Mouse (Mus musculus): ENCODE results near the gene Lrrc45. TPM values are rescaled to one million over a fixed set of nuclear protein-coding genes. Genes with fewer than 3 reads are reported as not detected.

The Lrrc45 gene
- polyA plus RNA-seq, 1 experiment from 2014 or later: 44.1 TPM

- ATAC-seq (ENCODE audit: insufficient read depth) (no peak), DNase-seq (no peak)
- 75% methylated on average over 3 of the region's 3 CpGs for WGBS
- Histone ChIP-seq H3K4me2 (no peak overlapping the region), H3K27me3 (ENCODE audit: insufficient read depth, low read length) (no peaks in the 10 kb centered on the region), H3K36me3 (ENCODE audit: insufficient read depth) (peaks cover 61% of the 10 kb centered on the region), H3K4me1 (ENCODE audit: insufficient read depth) (peaks cover 14% of the 10 kb centered on the region), H3K9ac (no peak overlapping the region), H3K27ac (ENCODE audit: low read depth) (no peak overlapping the region), H3K4me3 (ENCODE audit: low read depth, low read length) (no peak overlapping the region), H3K9me3 (ENCODE audit: low read depth, low read length) (no peaks in the 10 kb centered on the region)
- no peak for TF ChIP-seq CTCF (IDR thresholded peaks at IDR 0.05; ENCODE audit: low read depth)
These were observed 24.4 kb upstream of the Lrrc45 start for GRCm38 (mm10) chr11:120689365-120689764.

- Histone ChIP-seq H3K36me3 (ENCODE audit: insufficient read depth) (peaks cover 55% of the 10 kb centered on the region), H3K4me2 (no peak overlapping the region), H3K9ac (no peak overlapping the region), H3K4me3 (ENCODE audit: low read depth, low read length) (no peak overlapping the region), H3K27me3 (ENCODE audit: insufficient read depth, low read length) (no peaks in the 10 kb centered on the region), H3K9me3 (ENCODE audit: low read depth, low read length) (no peaks in the 10 kb centered on the region), H3K4me1 (ENCODE audit: insufficient read depth) (peaks cover under 1% of the 10 kb centered on the region; the same call in 1 of the 2 replicates), H3K27ac (ENCODE audit: low read depth) (no peak overlapping the region)
- DNase-seq (no peak), ATAC-seq (ENCODE audit: insufficient read depth) (no peak)
- no peak for TF ChIP-seq CTCF (IDR thresholded peaks at IDR 0.05; ENCODE audit: low read depth)
- WGBS: 85% methylated on average over 4 of the region's 4 CpGs
These were observed 21.2 kb upstream of the Lrrc45 start for GRCm38 (mm10) chr11:120692471-120693011.

GRCm38 (mm10) chr11:120693461-120693860, 20.3 kb upstream of the Lrrc45 start:
- WGBS: 77% methylated on average over 3 of the region's 3 CpGs
- H3K36me3 ChIP-seq (ENCODE audit: insufficient read depth): peaks cover 50% of the 10 kb centered on the region
- no peak for ATAC-seq (ENCODE audit: insufficient read depth)
- TF ChIP-seq CTCF (IDR thresholded peaks at IDR 0.05; ENCODE audit: low read depth): no peak
- DNase-seq: no peak
- no peaks in the 10 kb centered on the region for H3K27me3 ChIP-seq (ENCODE audit: insufficient read depth, low read length)
- H3K4me3 ChIP-seq (ENCODE audit: low read depth, low read length): no peak overlapping the region
- no peaks in the 10 kb centered on the region; the same call in 1 of the 2 replicates for H3K4me1 ChIP-seq (ENCODE audit: insufficient read depth)
- H3K9me3 ChIP-seq (ENCODE audit: low read depth, low read length): no peaks in the 10 kb centered on the region
- no peak overlapping the region for H3K4me2 ChIP-seq
- no peak overlapping the region for H3K27ac ChIP-seq (ENCODE audit: low read depth)
- no peak overlapping the region for H3K9ac ChIP-seq

GRCm38 (mm10) chr11:120695184-120695583, 18.5 kb upstream of the Lrrc45 start:
- Histone ChIP-seq H3K27ac (ENCODE audit: low read depth) (peak overlapping the region; percentile 33), H3K9me3 (ENCODE audit: low read depth, low read length) (no peaks in the 10 kb centered on the region), H3K4me2 (0 out of 2 replicates have a peak overlapping the region, but pooled peaks have one; percentile 18), H3K27me3 (ENCODE audit: insufficient read depth, low read length) (no peaks in the 10 kb centered on the region), H3K36me3 (ENCODE audit: insufficient read depth) (peaks cover 46% of the 10 kb centered on the region), H3K4me1 (ENCODE audit: insufficient read depth) (no peaks in the 10 kb centered on the region; the same call in 1 of the 2 replicates), H3K9ac (no peak overlapping the region; the same call in 1 of the 2 replicates), H3K4me3 (ENCODE audit: low read depth, low read length) (no peak overlapping the region)
- TF ChIP-seq CTCF (IDR thresholded peaks at IDR 0.05; ENCODE audit: low read depth): no peak
- 8% methylated on average over 4 of the region's 4 CpGs for WGBS
- ATAC-seq (ENCODE audit: insufficient read depth) (peak; percentile 93), DNase-seq (peak; percentile 79)

DNA sequence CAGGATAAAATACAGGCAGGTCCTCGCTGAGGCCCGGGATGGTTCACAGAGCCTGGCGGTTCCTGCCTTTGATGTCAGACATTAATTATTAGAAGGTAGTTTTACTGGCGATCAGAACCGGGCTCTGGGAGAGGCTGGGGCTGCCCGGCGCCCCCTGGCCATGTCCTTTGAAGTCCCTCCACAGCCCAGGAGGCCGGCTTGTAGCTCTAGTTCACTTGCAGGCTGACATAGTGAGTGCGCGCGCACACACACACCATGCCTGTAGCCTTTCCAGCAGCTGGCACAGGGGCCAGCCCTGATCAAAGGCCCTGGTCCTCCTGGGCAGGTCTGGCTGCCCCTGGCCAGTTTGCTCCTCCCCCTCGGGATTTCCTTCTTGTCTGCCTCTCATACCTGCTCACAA, 18.1 kb upstream of the Lrrc45 start:
- ATAC-seq (ENCODE audit: insufficient read depth) (peak; percentile 59), DNase-seq (peak; percentile 41)
- Histone ChIP-seq H3K27me3 (ENCODE audit: insufficient read depth, low read length) (no peaks in the 10 kb centered on the region), H3K4me2 (peak overlapping the region; percentile 2; the same call in 1 of the 2 replicates), H3K4me1 (ENCODE audit: insufficient read depth) (no peaks in the 10 kb centered on the region; the same call in 1 of the 2 replicates), H3K9ac (no peak overlapping the region), H3K9me3 (ENCODE audit: low read depth, low read length) (no peaks in the 10 kb centered on the region), H3K27ac (ENCODE audit: low read depth) (peak overlapping the region; percentile 33), H3K4me3 (ENCODE audit: low read depth, low read length) (no peak overlapping the region), H3K36me3 (ENCODE audit: insufficient read depth) (peaks cover 46% of the 10 kb centered on the region)
- WGBS: 27% methylated on average over 12 of the region's 12 CpGs
- TF ChIP-seq CTCF (IDR thresholded peaks at IDR 0.05; ENCODE audit: low read depth): no peak

- ATAC-seq (ENCODE audit: insufficient read depth): no peak
- Histone ChIP-seq H3K4me1 (ENCODE audit: insufficient read depth) (no peaks in the 10 kb centered on the region; the same call in 1 of the 2 replicates), H3K27ac (ENCODE audit: low read depth) (no peak overlapping the region), H3K9me3 (ENCODE audit: low read depth, low read length) (no peaks in the 10 kb centered on the region), H3K36me3 (ENCODE audit: insufficient read depth) (peaks cover 49% of the 10 kb centered on the region), H3K27me3 (ENCODE audit: insufficient read depth, low read length) (no peaks in the 10 kb centered on the region), H3K4me3 (ENCODE audit: low read depth, low read length) (no peak overlapping the region), H3K4me2 (no peak overlapping the region), H3K9ac (no peak overlapping the region)
- WGBS: 89% methylated on average over 6 of the region's 6 CpGs
- TF ChIP-seq CTCF (IDR thresholded peaks at IDR 0.05; ENCODE audit: low read depth): peak; percentile 57
- peak; percentile 20 for DNase-seq
These were observed 17.2 kb upstream of the Lrrc45 start for GRCm38 (mm10) chr11:120696568-120696967.

GRCm38 (mm10) chr11:120697741-120698140, 16.0 kb upstream of the Lrrc45 start:
- no peaks in the 10 kb centered on the region for H3K27me3 ChIP-seq (ENCODE audit: insufficient read depth, low read length)
- H3K4me3 ChIP-seq (ENCODE audit: low read depth, low read length): no peak overlapping the region
- no peak for TF ChIP-seq CTCF (IDR thresholded peaks at IDR 0.05; ENCODE audit: low read depth)
- DNase-seq (peak; percentile 45), ATAC-seq (ENCODE audit: insufficient read depth) (no peak)
- no peaks in the 10 kb centered on the region for H3K9me3 ChIP-seq (ENCODE audit: low read depth, low read length)
- WGBS: 42% methylated on average over 10 of the region's 10 CpGs
- H3K4me2 ChIP-seq: no peak overlapping the region
- H3K36me3 ChIP-seq (ENCODE audit: insufficient read depth): peaks cover 53% of the 10 kb centered on the region
- peak overlapping the region; percentile 21; the same call in 1 of the 2 replicates for H3K27ac ChIP-seq (ENCODE audit: low read depth)
- no peaks in the 10 kb centered on the region; the same call in 1 of the 2 replicates for H3K4me1 ChIP-seq (ENCODE audit: insufficient read depth)
- H3K9ac ChIP-seq: no peak overlapping the region

All from lung, embryonic 14.5 days (tissue).